Mouse (Mus musculus) E14TG2a.4 (cell line): ENCODE measurements around the gene Ubap2l.

Experiments
- CTCF ChIP-seq: conservative IDR thresholded peaks from 2 replicates; pipeline ENCODE4 v1.5.1; 2014; ENCODE audit warnings: low read length
- NANOG ChIP-seq: IDR thresholded peaks from 2 replicates; pipeline ENCODE4 v1.6.1; 2014; ENCODE audit warnings: borderline replicate concordance, low read length, mixed read lengths
- POU5F1 ChIP-seq: IDR thresholded peaks from 2 replicates; pipeline ENCODE4 v1.6.1; 2014; ENCODE audit warnings: low read length, borderline replicate concordance

DNA sequence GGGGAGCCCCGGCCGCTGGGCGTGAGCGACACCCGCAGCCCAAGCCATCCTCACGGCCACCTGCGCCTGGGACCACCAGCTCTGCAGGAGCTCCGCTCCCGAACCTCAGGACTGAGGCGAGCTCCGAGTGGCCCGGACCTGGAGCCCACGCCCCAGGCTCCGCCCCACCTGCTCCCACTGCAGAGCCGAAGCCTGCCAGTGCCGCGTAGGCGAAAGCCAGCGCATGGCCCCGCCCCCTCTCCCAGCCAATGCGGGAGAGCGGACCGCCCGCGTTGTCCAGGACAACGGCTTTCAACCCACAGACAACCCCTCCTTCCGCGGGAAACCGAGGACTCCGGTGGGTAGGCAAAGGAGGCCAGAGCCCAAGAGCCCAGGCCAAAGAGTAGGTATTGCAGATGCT lies 92.0 kb downstream of the Ubap2l start:
- TF ChIP-seq CTCF (no peak), NANOG (no peak), POU5F1 (no peak)
